Mouse (Mus musculus) layer of hippocampus, postnatal 10 days (tissue): Measurements from ENCODE around the gene Smpd3. TPM values are rescaled to one million over a fixed set of nuclear protein-coding genes. Genes with fewer than 3 reads are reported as not detected.

Experiments
- DNase-seq, 2 experiments: peaks; one replicate each; pipeline ENCODE4 v3.0.0; 2021; ENCODE audit warnings: low spot score in 2 of 2
- total RNA-seq, 2 experiments: library from RNA; stranded (reverse); gene quantifications; 2 replicates each; pipeline ENCODE4 v1.2.3; 2021

Gene Smpd3
- total RNA-seq, 2 experiments from 2014 or later = 124 to 127 TPM

DNA sequence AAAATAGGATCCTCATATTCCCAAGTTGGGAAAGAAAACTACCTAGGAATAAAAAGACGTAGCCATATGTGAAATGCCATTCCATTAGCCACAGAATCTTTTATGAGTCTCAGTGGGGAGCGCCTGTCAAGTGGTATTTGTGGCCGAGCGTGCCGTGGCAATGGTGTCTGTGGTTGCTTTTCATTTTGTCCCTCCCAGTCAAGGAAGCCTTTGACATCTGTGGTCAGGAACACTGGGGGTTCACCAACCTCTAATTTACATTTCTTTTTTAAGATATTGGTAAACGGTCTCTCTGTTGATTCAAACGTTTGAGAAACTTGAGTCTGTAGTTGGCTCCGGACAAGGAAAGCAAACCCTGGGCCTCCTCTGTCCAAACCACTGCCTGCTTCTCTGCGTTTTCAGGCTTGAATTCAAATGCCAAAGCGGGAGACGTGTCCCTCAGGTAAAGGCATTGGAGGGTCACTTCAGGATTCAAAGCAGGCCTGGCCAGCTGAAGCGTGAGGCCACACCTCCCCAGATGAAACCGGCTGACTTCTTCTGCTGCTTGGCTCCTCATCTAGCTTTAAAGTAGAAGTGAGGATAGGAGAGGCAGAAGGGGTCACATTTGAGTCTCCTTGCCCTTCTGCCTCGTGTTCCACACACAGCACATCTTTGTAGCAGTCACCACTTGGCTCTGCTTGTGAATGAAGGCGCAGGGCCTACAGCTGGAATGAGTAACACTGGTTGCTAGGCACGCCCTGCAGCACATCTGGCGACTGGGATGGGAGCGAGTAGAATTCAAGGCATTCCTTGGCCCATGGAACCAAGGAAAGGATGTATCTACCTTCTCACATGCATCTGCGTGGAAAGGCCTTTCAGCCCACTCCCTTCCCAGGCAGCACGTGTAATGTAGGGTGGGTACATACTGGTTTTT, 45.0 kb downstream of the Smpd3 start:
- DNase-seq = no peak

DNA sequence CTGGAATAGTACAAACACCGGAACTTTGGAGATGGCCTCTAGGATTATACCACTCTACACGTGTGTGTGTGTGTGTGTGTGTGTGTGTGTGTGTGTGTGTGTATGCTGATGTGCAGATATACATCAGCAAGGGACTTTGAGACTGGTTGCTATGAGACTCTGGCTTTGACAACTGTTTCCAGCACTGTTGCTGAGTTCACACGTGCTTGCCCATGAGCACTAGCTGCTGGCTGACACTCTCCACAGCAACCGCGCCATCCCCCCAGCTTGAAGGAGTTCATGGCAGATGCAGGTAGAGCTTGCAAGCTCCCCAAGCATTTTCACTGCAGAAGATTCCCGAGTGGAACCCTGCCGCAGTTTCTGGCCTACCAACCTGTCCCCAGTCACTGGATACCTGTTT, 48.3 kb downstream of the Smpd3 start:
- no peak for DNase-seq

DNA sequence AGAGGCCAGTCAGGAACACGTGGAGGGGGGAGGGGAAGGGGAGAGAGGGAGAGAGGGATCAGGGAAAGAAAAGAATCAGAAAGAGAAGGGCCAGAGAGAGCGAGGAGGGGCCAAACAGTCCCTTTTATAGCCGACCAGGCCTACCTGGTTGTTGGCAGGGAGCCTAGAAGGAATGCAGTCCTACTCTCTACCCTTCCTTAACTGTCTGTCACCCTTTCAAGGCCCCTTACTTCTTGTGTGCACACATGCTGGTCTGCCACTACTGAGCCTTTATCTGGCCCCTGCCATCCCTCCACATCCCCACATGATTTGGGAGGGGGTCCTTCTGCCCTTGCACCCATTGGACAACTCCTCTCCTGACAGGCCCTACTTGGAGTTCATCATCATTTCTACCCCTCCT, 49.1 kb downstream of the Smpd3 start:
- no peak for DNase-seq

GRCm38 (mm10) chr8:106287445-106287844, 50.3 kb downstream of the Smpd3 start:
- DNase-seq = no peak

- no peak for DNase-seq
Measured at GRCm38 (mm10) chr8:106280844-106281243, 56.9 kb downstream of the Smpd3 start.

DNA sequence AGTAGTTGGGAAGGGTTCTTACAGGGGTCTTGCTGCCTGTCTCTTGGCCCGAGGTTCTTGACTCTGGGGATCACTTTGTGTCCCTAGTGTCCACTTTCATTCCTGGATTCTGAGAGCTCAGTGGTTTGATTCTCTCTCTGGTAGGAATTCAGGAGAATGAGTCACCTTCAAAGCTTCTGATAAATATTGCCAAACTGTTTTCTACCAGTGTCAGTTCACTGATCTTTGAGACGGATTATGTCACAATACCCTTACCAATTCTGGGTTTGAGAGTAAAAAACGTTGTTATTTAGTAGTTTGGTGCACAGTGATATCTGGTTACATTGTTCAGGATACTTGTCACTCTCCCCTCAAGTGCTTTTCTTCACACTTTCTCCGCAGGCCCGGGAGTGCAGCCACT, 57.6 kb downstream of the Smpd3 start:
- DNase-seq = no peak

DNA sequence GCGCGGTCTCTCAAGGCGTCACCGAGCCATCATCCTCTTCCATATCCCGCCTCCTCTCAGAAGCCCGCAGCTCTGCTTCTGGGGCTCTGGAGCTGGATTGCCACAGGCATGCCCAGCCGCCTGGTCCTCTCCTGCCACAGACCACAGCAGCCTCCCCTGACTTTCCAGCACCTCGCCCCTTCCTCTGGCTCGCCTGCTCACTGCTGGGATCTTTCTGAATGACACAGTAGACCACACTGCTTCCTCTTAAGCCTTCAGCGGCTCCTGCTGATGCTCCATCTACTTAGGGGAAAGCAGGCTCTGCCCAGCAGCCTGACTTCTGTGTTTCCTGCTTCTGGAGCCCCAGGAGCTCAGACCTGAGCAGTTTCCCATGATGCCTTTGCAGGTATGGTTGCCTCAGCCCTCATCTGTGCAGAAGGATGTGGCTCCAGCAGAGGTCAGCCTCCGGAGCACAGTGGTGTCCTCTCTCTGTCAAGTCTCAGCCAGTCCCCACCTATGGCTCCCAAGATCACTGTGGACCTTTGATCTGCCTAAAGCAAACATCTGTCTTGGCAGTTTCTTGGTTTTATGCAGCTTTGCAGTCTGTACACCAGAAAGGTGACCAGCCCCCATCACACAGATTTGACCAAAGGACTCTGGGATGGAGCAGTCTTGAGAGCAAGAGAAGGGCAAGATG, 59.3 kb downstream of the Smpd3 start:
- DNase-seq = no peak

DNA sequence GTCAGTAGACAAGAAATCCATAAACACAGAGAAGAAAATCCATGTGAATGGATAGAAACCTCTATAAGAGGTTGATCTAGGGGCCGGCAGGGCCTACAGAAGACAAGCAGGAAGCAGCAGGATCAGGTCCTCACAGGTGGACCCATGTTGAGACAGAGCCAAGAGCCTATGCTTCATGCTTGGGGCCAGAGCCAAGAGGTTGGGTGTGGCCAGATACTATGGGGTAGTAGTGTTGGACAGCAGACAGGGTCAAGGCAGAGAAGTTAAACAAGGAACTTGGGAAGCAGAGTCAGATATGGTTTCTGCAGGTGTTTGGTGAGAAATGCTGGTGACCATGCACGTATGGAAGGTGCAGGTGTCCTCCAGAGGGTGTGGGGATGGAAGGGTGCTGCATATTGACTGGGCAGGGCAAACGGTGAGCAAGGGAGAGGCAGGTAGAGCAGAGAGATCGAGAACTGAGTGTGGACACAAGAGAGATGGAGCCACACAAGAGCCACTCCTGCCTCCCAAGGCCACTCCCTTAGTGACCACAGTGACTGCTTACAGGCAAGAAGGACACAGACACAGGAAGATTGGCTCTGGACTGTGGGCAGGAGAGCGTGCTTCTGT, 61.0 kb downstream of the Smpd3 start:
- no peak for DNase-seq

DNA sequence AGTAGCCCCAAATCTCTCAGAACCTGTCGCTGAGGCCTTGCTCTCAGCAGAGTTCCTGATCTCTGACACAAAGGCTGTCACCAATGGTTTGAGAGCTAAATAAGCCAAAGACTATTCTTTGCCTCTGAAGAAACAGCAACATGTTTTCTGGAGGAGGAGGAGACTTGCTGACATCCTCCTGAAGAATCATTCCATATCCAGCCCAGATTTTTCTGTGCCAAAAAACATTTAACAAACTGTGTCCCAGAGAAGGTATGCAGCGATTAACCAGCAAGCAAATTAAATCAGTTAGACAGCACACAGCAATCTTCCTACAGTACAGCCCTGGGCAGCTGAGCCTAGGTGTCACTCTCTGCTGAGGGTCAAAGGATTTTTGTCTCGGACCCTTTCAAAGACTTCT, 64.3 kb downstream of the Smpd3 start:
- no peak for DNase-seq

DNA sequence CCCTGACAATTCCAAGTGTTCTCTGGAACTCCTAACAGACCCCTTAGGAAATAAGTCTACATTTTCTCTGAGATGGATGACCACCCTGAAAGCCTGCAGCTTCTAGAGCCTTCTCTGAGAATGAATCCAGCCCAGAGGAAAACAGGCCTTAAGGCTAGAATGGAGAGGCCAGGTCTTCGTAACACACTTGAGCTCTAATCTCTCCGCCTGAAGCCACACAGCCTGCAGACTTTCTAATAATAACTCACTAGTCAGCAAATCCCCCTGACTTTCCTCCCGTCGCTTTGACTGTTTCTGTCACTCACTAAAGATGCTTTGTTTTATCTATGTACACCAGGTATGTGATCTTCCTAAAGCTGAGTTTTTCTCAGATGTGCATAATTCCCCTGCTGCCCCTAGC, 66.4 kb downstream of the Smpd3 start:
- no peak for DNase-seq

DNA sequence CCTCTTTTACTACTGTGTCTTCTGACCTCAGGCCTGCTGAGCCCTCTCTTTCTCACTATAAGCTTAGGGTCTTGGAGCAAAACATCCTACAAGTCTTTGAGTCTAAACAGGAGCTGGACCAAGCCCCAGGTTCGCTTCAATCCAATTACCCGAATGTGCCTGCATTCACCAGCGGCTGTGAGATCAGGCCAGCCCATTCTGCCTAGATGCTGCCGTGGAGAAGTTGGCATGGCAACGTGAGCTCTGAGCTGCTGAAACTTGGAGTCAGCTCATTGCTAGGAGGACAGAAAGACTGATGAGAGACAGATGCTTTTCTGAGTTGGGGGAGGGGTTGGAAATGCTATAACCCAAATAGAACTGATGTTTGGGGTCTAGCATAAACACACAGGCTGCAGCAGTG, 67.0 kb downstream of the Smpd3 start:
- peak; percentile 59 to 65 for DNase-seq

DNA sequence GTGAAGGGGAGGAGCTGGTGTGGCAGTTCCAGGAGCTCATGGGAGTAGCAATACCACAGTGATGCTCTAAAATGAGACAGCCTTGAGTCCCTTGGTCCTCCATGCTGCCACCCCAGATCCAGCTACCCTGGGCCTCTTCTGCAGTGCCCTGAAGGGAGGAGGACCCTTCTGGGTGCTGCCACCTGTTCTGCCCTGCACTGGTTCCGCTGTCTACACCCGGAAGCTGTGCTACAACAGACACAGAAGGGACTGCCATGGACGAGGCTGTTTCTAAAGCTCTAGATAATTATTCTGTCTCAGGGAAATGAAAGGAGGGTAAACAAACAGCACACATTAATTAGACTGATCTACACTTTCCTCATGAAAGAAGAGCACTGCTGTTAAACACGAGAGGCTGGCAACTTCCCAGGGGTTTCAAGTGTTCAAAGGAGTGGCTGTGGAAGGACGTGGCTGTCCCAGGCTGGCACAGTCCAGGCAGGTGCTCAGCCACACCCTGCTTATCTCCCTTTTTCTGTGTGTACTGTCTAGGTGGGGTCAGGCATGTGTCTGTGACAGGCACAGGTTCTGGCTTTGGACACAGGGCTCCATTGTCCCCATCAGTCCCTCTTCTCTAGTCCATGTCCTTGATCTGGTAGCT, 69.0 kb downstream of the Smpd3 start:
- DNase-seq = no peak

- DNase-seq = no peak
Measured at GRCm38 (mm10) chr8:106265398-106265797, 72.4 kb downstream of the Smpd3 start.

- DNase-seq = no peak
Measured at GRCm38 (mm10) chr8:106263928-106264327, 73.9 kb downstream of the Smpd3 start.

- DNase-seq = no peak
Measured at GRCm38 (mm10) chr8:106262343-106262742, 75.4 kb downstream of the Smpd3 start.

- no peak for DNase-seq
Measured at GRCm38 (mm10) chr8:106260894-106261293, 76.9 kb downstream of the Smpd3 start.

DNA sequence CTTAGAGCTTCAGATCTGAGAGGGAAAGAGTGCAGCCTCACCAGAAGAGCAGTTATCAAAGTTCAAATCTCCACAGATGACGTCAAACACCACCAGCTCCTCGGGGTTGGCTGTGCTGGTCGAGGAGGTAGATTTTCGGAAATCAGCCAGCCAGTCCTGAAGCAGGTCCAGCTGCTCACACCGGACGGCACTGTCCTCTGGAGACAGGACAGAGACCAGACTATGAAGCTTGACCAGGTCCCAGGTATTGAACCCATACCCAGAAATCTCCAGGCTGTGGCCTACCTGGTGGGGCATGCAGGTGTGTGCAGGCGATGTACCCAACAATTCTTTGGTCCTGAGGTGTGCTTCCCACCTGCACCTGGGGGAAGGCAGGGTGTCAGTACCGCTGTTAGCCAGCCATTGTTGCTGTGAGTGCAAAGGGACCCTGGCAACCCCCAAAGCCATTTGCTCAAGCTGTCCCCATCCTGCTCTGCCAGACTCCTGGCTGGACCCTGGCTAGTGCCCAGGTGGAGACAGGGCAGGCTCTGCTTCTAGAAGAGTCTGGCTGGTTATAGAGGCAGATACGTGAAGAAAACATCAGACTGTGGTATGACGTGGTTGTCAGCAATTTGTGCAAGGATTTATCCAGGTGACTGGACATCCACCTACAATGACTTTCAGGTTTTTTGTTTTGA, 78.1 kb downstream of the Smpd3 start:
- DNase-seq = no peak

DNA sequence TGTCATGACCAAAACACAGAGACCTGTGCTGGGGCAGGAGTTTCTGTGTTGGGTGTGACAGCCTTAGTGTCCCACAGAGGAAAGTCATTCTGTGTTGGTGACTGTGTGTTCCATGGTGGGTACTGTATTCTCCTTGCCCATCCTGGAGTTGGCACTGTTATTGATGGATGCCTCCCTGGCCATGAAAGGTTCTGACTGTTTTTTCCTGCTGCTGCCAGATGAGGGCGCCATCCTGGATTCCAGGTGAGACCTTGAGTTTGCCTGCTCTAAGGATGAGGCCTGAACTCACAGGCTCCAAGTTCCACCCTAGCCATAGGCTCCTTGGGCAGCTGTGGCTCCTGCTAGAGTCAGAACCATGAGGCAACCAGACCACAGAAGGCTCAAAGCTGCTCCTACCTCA, 79.6 kb downstream of the Smpd3 start:
- DNase-seq = no peak

GRCm38 (mm10) chr8:106250186-106250585, 87.6 kb downstream of the Smpd3 start:
- no peak for DNase-seq

DNA sequence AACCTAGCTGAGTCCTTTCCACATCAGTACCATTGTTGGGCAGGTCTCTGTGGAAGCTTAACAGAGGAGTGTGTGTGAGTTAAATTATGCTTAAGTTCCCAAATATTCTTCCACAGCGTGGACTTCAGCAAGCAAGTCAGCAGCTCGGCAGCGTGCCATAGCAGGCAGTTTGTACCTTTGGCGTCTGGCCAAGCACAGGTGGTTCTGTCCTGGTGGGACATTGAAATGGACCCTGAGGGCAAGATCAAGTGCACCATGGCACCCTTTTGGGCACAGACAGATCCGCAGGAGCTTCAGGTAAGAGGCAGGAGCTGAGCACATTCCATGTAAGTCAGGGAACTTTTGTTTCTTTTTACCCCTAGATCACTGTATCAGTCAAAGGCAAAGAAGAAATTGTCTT, 100.7 kb downstream of the Smpd3 start:
- no peak for DNase-seq

GRCm38 (mm10) chr8:106234567-106235261, 103.1 kb downstream of the Smpd3 start:
- no peak for DNase-seq
